Mouse (Mus musculus) lung, postnatal 0 days (tissue): ENCODE measurements around the gene Naa35. TPM values are rescaled to one million over a fixed set of nuclear protein-coding genes. Genes with fewer than 3 reads are reported as not detected.
A peak's percentile ranks its signal among the peaks of the same experiment; 100 is the strongest.

ENCODE experiments used
- ATAC-seq: fragments of 200-750 bp; cut with Nextera tagmentation; 2 replicates; pipeline ENCODE4 v1.8.0; 2017; ENCODE audit warnings: moderate library complexity
- DNase-seq: peaks from one replicate; pipeline ENCODE4 v3.0.0-alpha.2; 2016; ENCODE audit warnings: low spot score
- H3K27ac ChIP-seq: fragments of 300-500 bp; sonication (generic); 2 replicates; pipeline ENCODE4 v1.5.1; 2014; ENCODE audit warnings: antibody characterized with exemption, mild to moderate bottlenecking, low read length, mixed read lengths
- H3K27me3 ChIP-seq: fragments of 300-500 bp; sonication (generic); replicated peaks from 2 replicates; pipeline ENCODE4 v1.6.1; 2014; ENCODE audit warnings: low read length, mixed read lengths; ENCODE audit not compliant: insufficient read depth
- H3K36me3 ChIP-seq: fragments of 300-500 bp; sonication (generic); 2 replicates; pipeline ENCODE4 v1.6.1; 2014; ENCODE audit warnings: low read length, mixed read lengths; ENCODE audit not compliant: insufficient read depth
- H3K4me1 ChIP-seq: fragments of 300-500 bp; sonication (generic); 2 replicates; pipeline ENCODE4 v1.6.1; 2014; ENCODE audit warnings: antibody characterized with exemption, low read depth, low read length, mixed read lengths; ENCODE audit not compliant: insufficient read depth
- H3K4me2 ChIP-seq: fragments of 300-500 bp; sonication (generic); replicated peaks from 2 replicates; pipeline ENCODE4 v1.6.1; 2014; ENCODE audit warnings: low read depth, mild to moderate bottlenecking, low read length, moderate library complexity, mixed read lengths
- H3K4me3 ChIP-seq: fragments of 300-500 bp; sonication (generic); 2 replicates; pipeline ENCODE4 v1.5.1; 2014; ENCODE audit warnings: low read depth, low read length
- H3K9ac ChIP-seq: fragments of 300-500 bp; sonication (generic); replicated peaks from 2 replicates; pipeline ENCODE4 v1.6.1; 2014; ENCODE audit warnings: low read depth, mild to moderate bottlenecking
- H3K9me3 ChIP-seq: fragments of 300-500 bp; sonication (generic); 2 replicates; pipeline ENCODE4 v1.6.1; 2016; ENCODE audit warnings: low read length, mixed read lengths
- CTCF ChIP-seq: IDR thresholded peaks from 2 replicates; pipeline ENCODE4 v1.5.1; 2016; ENCODE audit warnings: antibody characterized with exemption, mild to moderate bottlenecking
- EP300 ChIP-seq: IDR thresholded peaks from 2 replicates; pipeline ENCODE4 v1.6.1; 2016; ENCODE audit warnings: antibody characterized with exemption, mild to moderate bottlenecking, control low read depth
- WGBS: fragments of 180-500 bp; shearing (Covaris S2); extraction: QIAGEN DNeasy Blood & Tissue Kit; methylation state at CpG from one replicate; pipeline ENCODE4 v1.1.7; 2014; 5-methylcytosine and 5-hydroxymethylcytosine counted together
- polyA plus RNA-seq: library from polyadenylated mRNA; unstranded; fragments of >200 nt; fragmentation: Nextera tagmentation; extraction: Ambion mirVana; gene quantifications from 2 replicates; pipeline ENCODE4 v1.2.1, GENCODE M21; 2015

Naa35 gene
- polyA plus RNA-seq, 1 experiment from 2014 or later, result 43.3 TPM

GRCm38 (mm10) chr13:59634637-59635036, 49.6 kb downstream of the Naa35 start:
- Histone ChIP-seq H3K9me3 (no peaks in the 10 kb centered on the region), H3K4me2 (no peak overlapping the region), H3K27ac (no peak overlapping the region), H3K36me3 (peaks cover 45% of the 10 kb centered on the region), H3K4me1 (no peaks in the 10 kb centered on the region), H3K9ac (no peak overlapping the region), H3K4me3 (no peak overlapping the region), H3K27me3 (no peaks in the 10 kb centered on the region)
- 62% methylated on average over 5 of the region's 5 CpGs for WGBS
- TF ChIP-seq CTCF, result peak; percentile 33; the same call in 1 of the 2 replicates
- no peak for TF ChIP-seq EP300
- no peak for ATAC-seq
- no peak for DNase-seq

DNA sequence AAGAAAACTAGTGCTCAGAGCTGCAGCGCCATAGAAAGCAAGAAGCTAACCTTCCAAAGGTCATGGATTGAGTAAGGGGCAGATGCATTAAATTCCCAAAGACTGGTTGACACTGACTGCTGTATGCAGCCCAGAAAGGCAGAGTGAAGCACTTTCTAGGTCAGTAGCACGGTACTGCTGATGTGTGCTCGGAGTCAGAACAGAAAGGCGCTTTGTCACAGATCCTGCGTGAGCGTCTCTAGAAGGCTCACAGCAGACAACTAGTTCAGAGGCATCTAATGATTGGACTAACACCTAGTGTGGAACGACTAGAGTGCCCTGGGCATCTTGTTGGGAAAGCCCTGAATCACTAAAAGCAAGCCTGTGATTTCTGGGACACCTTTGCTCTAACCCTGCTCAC, 52.7 kb downstream of the Naa35 start:
- Histone ChIP-seq H3K9ac (no peak overlapping the region), H3K4me3 (no peak overlapping the region), H3K9me3 (no peaks in the 10 kb centered on the region), H3K27me3 (no peaks in the 10 kb centered on the region), H3K4me2 (no peak overlapping the region), H3K36me3 (peaks cover 18% of the 10 kb centered on the region), H3K4me1 (no peaks in the 10 kb centered on the region), H3K27ac (no peak overlapping the region)
- no peak for ATAC-seq
- no peak for DNase-seq
- no peak for TF ChIP-seq EP300
- TF ChIP-seq CTCF, result no peak
- 90% methylated on average over 7 of the region's 7 CpGs for WGBS

DNA sequence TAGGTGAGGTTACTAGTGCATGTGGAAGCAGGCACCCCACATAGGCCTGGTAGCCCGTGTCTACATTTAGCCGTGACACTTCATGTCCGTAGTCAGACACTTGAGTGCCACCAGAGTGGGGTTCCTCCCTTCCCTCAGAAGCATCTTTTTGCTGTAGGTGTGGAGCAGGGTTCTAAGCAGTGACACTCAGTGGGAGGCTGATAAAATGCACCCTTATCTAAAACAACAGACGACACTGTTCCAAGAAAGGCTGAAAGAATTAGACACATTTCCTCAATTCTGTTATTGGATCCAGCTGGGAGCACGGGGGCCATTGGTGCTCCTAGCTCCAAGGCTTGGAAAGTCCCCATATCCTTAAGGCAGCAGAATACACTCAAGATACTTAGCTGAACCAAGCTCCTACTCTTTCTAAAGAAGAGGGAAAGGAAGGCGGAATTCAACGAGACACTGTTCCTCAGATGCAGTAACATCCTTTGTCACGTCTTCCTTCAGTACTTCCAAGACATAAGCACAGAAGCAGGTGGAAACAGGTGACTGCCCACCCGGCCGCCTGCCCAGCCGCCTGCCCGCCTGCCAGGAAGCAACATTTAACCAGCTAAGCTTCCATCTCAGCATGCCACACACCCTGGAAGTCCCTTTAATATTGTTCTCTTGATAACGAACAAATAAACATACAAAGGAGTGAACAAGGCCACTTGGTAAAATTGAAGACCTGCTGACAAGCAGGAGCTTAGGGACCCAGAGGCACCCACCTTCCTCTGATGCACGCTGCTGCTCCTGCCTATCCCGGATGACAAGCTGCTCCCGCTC, 54.5 kb downstream of the Naa35 start:
- H3K27me3 ChIP-seq, result no peaks in the 10 kb centered on the region
- H3K9ac ChIP-seq, result no peak overlapping the region
- H3K27ac ChIP-seq, result no peak overlapping the region
- DNase-seq (no peak), ATAC-seq (no peak)
- no peaks in the 10 kb centered on the region for H3K4me1 ChIP-seq
- H3K36me3 ChIP-seq, result peaks cover 6% of the 10 kb centered on the region; the same call in 1 of the 2 replicates
- no peaks in the 10 kb centered on the region for H3K9me3 ChIP-seq
- no peak overlapping the region for H3K4me2 ChIP-seq
- no peak for TF ChIP-seq CTCF
- TF ChIP-seq EP300, result no peak
- H3K4me3 ChIP-seq, result no peak overlapping the region
- 81% methylated on average over 16 of the region's 16 CpGs for WGBS

DNA sequence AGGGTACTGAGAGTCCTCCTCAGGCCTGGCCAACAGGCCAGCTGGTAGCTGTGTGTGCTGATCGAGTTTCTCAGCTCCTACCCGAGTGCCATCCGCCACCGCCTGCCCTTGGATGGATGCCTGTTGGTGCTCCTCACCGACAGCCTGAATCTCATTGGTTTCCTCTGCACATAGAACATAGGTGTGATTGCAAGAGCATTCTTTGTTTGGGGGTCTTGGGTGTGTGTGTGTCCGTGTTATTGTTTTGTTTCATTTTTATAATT, 55.0 kb downstream of the Naa35 start:
- H3K27me3 ChIP-seq, result no peaks in the 10 kb centered on the region
- H3K9ac ChIP-seq, result no peak overlapping the region
- no peak overlapping the region for H3K4me3 ChIP-seq
- ATAC-seq, result no peak
- no peak overlapping the region for H3K4me2 ChIP-seq
- DNase-seq, result no peak
- H3K9me3 ChIP-seq, result no peaks in the 10 kb centered on the region
- TF ChIP-seq CTCF, result no peak
- no peak for TF ChIP-seq EP300
- no peaks in the 10 kb centered on the region for H3K4me1 ChIP-seq
- no peak overlapping the region for H3K27ac ChIP-seq
- peaks cover 6% of the 10 kb centered on the region; the same call in 1 of the 2 replicates for H3K36me3 ChIP-seq
- 69% methylated on average over 6 of the region's 6 CpGs for WGBS

DNA sequence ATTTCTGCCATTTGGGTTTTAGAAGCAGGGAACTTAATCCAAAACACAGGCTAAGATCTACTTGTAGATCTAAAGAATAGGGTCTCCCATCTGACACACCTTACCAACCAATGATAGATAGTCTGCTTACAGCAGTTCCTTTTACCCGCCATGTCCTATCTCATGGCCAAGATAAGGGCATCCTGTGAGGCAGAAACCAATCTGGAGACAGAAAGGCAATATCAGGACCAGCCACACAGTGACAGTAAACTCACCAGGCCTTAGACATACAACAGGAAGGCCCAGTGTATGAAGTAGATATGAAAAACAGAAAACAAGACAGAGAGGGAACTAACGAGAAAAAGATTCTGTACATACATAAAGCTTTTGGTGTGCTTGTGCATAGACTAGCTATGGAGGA, 57.8 kb downstream of the Naa35 start:
- H3K4me1 ChIP-seq, result no peaks in the 10 kb centered on the region
- ATAC-seq (no peak), DNase-seq (no peak)
- H3K4me2 ChIP-seq, result no peak overlapping the region
- WGBS, result 86% methylated on average over 2 of the region's 2 CpGs
- H3K36me3 ChIP-seq, result no peaks in the 10 kb centered on the region; the same call in 1 of the 2 replicates
- H3K4me3 ChIP-seq, result no peak overlapping the region
- TF ChIP-seq CTCF (no peak), EP300 (no peak)
- H3K9me3 ChIP-seq, result no peaks in the 10 kb centered on the region
- no peak overlapping the region for H3K27ac ChIP-seq
- H3K9ac ChIP-seq, result no peak overlapping the region
- no peaks in the 10 kb centered on the region for H3K27me3 ChIP-seq

- H3K36me3 ChIP-seq, result no peaks in the 10 kb centered on the region
- H3K4me3 ChIP-seq, result no peak overlapping the region
- 78% methylated on average over 3 of the region's 3 CpGs for WGBS
- no peaks in the 10 kb centered on the region for H3K4me1 ChIP-seq
- H3K9me3 ChIP-seq, result no peaks in the 10 kb centered on the region
- H3K9ac ChIP-seq, result no peak overlapping the region
- TF ChIP-seq CTCF (no peak), EP300 (no peak)
- DNase-seq (no peak), ATAC-seq (no peak)
- H3K27me3 ChIP-seq, result no peaks in the 10 kb centered on the region
- H3K4me2 ChIP-seq, result no peak overlapping the region
- no peak overlapping the region for H3K27ac ChIP-seq
Observed at GRCm38 (mm10) chr13:59645491-59645890, 60.4 kb downstream of the Naa35 start.
